Mouse (Mus musculus) thymus, adult 18-20 months (tissue): ENCODE results near the gene Gna15.

Experiments used
- DNase-seq, 2 experiments: peaks; one replicate each; pipeline ENCODE4 v3.0.0; 2022; ENCODE audit warnings: mixed read lengths in 2 of 2

Gene Gna15

DNA sequence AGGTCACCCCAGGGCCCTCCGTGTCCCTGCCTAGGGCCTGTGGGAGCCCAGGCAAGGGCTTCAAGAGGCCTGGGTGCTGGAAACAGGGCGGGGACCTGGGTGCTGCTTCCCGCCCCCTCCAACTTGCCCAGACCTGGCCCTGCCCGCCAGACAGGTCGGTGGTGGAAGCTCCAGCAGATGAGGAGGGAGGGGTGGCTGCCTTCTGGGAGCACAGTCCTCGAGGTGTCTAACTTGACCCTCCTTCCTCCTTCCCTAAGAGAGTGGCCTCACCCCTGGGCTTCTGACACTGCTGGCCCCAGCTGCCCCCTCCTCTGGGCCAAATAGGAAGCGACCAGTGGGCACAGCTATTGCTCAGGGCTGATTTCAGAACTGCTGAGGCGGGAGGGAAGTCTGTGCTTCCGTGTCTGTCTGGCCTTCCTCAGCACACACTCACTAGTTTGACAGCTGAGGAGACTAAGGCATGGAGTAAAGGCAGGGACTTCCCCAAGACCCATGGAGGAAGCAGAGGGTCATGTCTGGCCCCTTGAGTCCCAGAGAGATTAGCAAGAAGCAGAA is at the start of gene Gna15:
TSS of gene Gna15 (minus strand) at position 175 of the 555 bp plus-strand sequence.
- no peak for DNase-seq

DNA sequence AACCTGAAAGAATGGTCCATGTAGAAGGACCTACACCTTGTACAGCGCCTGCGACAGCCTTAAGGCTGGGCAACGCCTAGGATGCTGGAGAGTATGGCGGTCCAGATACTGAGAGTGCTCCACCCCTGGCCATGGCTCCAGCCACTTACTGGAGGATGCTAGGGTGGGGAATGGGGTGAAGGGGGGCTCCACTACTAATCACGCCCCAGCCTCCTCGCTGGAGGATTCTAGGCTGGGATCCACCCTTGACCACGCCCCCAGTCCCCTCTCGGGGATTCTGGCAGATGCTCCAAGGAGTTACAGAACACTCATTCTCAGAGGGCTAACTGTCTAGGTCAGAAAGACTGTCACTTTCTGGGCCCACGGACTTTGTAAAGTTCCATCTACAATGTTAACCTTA is 49.0 kb upstream of the Gna15 start:
- no peak for DNase-seq

DNA sequence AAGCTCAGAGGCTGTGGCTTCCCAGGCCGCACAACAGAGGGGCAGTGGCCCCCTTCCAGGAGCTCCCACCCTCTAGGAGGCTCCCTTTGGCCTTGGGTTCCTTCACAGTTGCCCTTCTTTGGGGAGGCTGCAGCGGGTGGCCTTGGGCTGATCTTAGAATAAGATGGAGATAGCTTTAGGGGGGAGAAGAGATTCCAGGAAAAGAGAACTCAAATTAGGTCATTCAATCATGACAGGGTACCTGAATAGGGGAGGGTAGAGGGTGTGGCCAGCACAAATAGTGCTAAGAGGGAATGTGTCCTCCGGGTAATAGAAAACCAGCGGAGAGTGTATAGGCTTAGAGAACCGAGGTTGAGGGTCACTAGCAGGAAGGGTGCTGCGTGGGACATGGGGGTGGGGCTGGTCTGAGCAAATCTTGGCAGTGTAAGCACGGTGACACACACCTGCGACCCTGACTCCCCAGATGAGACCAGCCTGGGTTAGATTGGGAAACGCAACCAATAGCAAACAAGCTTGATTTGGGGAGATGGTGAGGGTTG is 48.2 kb upstream of the Gna15 start:
- no peak for DNase-seq

DNA sequence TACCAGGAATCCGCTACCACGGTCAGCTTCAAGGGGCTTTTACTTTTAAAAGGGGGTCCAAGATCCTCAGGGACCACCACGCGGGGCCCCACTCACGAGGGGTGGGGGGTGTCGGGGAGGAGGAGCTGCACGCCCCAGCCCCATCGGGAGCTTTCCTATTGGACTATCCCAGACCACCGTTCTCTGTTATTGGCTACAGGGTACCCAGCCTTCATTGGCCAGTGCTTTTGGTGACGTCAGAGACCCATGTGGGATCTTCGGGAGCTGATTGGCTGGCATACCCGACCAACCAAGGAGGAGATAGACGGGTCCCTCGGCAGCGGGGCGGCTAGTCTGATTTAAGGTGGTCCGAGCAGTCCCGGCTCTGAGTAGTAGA is 47.5 kb upstream of the Gna15 start:
- peak; percentile 94 to 98 for DNase-seq

DNA sequence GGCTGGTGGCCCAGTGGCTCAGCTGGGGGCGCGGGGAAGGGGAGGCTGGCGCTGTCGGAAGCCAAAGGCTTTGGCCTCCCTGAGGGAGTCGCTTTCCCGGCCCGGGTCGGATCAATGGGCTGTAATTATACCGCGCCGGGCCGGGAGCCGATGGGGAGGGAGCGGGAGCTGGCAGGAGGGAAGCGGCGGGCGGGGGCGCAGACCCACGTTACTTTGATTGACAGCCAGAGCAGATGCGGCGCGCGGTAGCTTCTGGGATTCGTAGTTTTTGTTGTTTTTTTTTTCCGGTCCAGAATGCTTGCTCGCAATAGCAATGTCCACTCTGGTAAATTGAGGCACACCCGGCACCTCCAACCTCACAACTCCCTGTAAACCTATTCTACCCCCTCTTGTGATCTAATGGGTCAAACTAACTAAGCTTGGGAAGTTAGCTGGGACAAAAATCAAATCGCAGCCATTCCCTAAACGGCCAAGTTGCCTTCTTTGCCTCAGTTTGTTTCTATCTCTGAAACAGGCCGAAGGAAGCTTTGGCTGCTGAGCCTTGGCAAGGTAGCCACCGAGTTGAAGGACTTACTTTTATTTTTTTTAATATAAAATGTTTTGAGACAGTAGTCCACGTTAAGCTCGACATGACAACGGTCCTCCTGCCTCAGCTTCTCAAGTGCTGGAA is 46.9 kb upstream of the Gna15 start:
- peak; percentile 82 to 83 for DNase-seq

DNA sequence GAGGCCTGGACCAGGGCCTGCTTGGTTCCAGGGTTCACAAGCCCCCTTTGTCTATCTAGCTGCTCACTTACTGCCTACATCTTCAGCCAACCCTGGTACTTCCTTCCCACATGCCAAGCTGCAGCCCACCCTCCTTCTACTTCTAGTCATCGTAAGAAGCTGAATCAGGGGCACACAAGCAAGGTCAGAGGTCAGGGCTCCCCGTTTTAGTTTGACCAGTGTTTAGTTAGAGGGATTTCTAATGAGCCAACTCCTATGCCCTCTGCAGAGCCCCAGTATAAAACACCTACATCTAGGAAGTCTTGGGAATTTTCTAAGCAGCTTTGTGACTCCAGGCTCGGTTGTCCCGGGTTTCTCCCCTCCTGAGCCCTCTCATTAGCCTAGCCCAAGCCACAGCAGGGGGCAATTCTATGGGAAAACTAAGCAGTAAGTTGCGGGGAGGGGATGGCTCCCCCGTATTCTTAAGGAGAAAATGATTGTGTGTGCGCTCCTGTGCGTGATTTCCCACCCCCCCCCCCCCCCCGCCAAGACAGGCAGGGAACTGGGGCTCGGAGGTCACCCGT is 46.3 kb upstream of the Gna15 start:
- DNase-seq: no peak

DNA sequence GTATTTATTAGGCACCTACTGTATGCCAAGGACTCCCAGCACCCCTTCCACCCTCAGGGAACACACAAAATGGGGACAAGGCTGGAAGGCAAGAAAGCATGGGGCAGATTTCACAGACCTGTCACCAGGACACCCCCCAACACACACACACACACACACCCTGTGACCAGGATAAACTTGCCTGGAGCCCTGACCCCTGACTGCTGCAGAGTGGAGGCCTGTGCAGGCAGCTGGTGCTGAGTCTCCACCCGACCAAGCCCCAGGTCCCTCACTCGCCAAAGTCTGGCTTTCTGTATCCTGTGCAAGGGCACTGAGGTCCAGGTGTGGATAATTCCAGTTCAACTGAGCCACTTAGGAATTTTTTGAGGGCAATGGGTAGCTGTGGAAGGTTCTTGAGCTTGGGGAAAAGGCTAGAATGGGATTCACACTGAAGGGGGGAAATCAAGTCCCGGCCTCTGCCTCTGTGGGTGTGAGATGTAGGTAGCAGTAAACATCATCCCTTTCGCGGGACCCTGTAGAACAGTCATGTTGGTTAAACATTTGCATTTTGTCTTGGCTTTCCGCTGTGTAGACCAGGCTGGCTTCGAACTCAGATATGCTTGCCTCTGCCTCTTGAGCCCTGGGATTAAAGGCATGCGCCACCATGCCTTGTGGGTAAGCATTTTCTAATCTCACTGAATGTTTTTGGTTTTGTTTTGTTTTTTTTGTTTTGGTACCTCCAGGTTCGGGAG is 45.6 kb upstream of the Gna15 start:
- no peak for DNase-seq

DNA sequence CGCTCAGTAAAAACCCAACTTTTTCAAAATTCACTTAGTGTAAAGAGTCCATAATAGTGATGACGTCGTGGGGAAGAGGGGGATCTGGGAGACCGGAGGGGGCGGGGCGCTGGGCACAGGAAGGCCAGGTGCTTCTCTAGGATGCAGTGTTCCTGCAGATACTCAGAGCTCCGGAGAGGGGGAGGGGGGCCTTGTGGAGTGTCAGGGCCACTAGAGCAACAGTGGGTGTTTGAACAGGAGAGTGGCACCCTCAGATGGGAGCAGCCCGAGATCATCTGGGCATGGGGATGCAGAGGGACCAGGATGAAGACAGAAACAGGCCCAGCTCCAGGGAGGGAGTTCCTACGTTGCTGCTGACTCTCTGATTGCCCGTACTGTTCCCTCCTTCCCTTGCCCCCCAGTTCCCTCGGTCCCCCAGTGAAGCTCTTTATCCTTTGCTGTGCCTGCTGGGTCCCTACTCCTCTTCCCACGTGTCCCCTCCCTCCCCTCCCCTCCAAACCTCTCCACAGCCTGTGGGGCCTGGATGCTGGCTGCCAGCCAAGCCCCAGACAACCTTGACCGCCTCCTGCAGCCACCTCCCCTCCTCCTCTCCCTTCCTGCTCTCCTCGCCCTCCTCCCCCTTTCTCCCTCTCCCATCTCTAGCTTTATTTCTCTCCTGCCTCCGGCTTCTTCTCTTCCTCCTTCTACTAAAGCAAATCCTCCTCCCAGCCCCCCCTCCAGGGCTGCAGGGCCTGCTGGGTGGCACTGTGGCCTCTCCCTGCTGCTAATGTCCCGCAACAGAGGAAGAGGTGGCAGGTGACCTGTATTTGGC is 44.6 kb upstream of the Gna15 start:
- no peak for DNase-seq

DNA sequence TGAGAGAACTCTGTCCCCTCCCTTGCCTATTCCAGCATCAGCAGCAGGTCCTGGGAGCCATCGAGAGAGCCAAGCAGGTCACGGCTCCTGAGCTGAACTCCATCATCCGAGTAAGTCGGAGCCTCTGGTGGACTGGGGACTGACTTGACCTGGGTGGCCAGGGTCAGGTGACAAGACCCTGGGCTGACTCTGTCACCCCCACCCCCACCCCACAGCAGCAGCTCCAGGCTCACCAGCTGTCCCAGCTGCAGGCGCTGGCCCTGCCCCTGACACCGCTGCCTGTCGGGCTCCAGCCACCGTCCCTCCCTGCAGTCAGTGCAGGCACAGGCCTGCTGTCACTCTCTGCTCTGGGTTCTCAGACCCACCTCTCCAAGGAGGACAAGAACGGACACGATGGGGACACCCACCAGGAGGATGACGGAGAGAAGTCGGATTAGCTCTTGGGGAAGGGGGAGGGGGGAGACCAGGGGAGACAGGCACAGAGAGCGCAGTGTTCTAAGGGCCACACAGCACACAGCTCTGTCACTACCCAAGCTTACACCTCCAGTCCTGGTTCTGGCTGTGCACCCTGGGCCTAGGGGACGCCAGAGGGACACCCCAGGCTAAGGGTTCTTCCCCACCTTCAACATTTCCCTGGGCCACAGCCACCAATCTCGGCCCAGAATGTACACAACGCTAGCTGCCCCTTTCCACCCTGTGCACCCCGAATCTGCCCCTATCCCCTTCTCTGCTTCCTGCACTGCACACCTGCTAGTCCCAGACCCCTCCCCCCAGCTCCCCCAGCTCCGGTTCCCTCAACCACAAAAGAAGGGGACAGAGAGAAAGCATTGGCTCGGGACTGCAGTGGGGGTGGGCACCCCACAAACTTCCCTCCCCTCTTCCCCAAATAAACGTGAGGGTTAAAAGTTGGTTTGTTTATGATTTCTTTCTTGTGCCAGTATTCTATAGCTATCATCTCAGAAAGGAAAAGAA is 41.5 kb upstream of the Gna15 start:
- DNase-seq: peak; percentile 83 to 90

DNA sequence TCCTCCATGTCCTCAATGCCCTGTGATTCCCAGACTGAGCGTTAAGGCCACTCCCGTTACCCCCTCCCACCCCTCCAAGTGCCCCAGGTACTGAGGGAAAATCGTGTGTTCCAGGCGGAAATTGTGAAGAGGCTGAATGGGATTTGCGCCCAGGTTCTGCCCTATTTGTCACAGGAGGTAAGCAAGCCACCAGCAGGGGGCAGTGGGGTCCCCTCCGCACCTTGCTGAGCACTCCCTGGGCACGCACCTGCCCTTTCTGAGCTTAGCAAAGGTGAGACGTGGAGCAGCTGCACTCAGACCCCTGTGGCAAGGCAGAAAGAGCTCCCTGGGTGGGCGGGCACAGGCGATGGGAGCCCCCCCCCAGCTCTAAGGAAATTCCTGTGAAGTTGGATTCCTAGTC is 40.7 kb upstream of the Gna15 start:
- peak; percentile 72 to 78 for DNase-seq

DNA sequence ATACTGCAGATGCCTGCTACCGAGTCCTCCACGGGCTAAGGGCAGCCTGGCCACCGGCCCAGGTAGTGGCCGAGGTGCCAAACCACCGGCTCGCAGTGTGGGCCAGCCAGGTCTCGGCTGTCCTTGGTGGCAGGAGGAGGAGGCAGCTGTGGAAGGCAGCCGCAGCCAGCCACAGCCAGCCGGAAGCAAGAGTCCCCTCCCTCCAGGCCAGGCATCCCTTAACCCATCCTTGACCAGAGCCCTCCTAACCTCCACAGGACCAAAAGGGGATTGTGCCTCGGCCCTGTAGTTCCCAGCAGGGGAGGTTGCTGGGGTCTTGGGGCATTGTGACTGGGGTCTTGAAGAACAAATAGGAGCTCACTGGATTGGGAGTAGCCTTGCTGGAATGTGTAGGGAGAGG is 40.2 kb upstream of the Gna15 start:
- DNase-seq: no peak

DNA sequence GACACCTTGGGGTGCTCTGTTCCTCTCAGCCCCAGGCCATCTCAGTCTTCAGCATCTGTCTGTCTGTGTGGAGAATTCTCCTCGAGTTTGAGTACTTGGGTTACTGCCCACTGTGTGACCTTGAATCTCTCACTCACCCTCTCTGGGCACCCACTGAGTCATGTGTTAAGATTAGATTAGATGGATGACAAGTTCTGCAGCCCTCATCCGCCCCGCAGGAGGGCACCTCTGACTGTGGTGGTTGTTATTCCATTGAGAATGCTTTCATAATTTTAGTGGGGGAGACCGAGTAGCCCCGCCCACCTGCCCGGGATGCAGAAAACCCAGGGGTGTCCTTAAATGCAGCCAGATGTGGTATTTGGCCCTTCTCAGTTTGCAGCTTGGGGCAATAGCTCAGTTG is 39.5 kb upstream of the Gna15 start:
- DNase-seq: no peak

DNA sequence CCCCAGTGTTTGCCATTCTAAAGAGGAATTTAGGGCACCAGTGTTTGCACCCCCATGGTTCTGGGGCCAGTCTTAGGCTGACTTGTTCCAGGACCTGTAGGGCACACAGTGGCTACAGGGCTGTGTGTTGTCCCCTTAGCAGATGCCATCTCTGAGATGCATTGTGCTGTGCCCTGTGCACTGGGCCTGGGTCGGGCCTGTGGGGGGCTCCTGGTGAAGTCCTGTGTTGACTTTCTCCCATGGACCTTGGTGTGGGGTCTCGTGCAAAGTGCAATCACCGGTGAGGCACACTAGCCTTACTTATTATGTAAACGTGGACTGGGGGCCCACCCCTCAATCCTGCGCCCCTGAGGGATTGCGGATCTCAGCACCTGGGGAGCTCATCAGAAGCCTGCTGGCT is 38.4 kb upstream of the Gna15 start:
- no peak for DNase-seq

DNA sequence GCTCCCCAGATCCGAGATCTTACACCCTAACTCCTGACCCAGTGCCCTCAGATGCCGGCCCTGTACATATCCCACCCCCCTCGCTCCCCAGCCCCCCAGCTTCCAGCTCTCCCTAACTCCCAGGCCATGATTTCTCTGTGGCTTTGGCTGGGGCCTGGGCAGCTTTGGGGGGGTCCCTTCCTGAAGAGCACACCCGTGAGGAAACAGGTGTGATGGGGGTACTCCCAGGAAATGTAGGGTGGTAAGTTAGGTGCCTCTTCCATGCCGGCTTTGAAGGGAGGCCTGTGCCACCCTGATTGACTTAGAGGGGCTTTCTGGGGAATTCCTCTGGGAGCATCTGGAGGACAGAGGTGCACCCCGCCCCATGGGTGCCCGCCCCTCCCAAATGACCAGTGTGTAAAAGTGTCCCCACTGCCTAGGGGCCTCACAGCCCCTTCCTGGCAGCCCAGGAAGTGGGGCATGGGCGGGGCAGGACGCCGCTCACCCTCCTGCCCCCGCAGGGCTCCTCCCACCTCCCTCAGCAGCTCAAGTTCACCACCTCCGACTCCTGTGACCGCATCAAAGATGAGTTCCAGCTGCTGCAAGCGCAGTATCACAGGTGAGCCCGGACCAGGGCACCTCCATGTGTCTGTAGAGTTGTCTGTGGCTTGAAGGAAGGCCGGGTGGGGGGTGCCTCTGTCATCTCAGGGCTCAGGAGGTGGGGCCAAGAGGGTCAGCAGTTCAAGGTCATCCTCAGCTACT is 36.9 kb upstream of the Gna15 start:
- DNase-seq: peak; percentile 91 to 97

DNA sequence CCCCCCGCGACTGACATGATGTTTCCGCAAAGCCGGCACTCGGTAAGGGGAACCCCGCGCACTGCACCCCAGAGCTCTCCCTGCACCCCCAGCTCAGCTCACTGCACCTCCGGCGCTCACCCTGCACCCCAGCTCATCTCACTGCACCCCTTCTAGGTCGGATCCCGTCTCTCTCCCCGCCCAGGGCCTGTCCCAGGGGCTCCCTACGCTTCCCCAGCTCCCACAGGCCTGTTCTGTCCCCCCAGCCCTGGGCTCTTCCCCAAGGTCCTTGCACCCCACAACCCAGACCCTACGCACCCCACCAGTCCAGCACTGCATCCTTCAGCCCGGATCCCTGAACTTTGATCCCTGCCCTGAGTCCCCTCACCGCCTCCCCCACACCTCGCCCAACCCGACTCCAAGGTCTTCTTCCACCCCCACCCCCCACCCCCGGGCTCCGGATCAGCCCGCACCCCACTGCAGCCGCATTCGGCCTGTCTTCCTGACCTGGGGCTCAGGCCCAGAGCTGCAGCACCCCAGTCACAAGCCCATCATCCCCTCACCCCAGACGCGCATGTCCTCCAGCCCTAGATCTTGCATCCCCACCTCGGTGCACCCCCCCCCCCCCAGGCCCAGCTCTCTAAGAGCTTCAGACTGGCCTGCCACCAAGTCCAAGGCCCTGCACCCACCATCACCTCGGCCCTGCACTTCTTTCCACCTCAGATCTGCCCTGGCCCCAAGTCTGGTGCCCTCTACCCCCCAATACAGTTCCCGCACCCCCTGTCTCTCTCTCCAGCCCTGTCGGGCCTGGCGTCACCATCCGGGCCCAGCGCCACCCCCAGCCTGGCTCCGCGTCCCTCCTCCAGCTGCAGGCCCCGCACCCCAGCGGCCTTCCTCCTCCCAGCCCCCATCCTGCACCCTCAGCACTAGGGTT is 35.9 kb upstream of the Gna15 start:
- DNase-seq: peak; percentile 76 to 82

DNA sequence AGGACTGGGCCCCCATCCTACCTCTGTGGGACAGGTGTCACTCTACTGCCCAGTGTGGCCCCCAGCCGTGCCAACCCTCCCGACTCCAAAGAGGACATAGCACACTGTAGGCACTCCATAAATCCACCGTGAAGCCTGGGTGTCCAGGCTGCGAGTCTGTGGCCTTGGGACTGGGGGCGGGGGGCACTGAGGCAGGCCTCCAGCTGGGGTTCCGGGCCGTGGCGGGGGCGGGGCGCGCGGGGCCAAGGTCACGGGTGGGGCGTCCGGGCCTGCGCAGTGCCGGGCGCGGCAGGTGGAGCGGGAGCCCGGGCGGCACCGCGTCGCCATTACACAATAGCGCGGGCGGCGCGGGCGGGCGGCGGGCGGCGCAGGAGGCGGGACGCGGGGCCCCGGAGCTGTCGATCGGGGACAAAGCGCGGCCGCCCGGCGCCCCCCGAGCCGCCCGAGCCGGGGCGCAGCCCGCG is 35.2 kb upstream of the Gna15 start, which contains the start of gene Aes:
TSS of gene Aes (plus strand) at position 326 of the 464 bp plus-strand sequence.
- DNase-seq: peak; percentile 81

DNA sequence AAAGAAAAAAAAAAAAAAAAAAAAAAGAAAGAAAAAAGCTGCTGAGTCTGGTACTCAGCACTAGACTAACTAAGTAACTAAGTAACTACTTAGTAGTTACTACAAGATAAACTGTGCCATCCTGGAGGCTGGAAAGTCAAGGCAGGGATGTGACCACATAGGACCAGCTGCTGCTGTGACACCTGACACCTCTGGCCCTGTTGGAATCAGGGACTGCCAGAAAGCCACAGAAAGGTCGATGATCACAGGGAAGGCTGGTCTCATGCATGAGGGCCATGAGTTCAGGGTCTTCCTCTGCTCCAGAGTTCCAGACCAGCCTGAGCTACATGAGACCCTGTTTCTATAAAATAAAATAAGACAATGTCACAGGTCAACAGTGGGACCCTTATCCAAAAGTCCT is 33.5 kb upstream of the Gna15 start:
- no peak for DNase-seq

DNA sequence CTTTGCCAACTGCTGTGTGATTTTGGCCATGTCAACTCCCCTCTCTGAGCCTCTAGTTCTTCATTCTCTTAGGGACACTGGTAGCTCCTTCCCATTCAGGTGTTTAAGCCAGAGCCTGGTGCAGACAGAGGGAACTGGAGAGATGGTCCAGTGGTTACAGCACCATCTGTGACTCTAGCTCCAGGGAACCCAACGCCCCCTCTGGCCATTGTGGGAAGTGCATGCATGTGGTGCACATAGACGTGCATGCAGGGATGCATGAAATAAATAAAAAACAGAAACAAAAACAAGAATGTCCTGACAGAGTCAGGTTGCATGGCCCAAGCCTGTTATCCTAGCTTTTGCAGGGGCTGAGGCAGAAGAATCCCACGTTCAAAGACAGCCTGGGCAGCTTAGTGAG is 32.3 kb upstream of the Gna15 start:
- DNase-seq: no peak
